Mouse (Mus musculus) frontal cortex, postnatal 36 days (tissue): Measurements from ENCODE around the gene Actg2.
A peak's percentile ranks its signal among the peaks of the same experiment; 100 is the strongest.

Experiments used
- DNase-seq, 2 experiments: peaks; one replicate each; pipeline ENCODE4 v3.0.0; 2022; ENCODE audit warnings: low spot score in 2 of 2

The Actg2 gene

DNA sequence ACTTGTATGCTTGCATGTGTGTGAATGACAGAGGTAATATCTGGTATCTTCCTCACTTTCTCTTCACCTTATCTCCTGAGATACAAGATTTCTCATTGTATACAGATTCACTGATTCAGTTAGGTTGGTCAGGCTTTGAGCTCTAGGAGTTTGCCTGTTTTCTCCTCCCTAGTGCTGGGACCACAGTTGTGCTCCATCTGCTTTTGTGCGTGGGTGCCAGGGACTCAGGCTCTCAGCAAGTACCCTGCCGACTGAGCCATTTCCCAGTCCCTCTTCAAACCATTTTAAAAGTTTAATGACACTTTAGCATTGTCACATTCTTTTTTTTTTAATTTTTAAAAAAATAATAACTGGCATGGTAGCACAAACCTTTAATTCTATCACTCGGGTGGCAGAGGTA is 20.9 kb downstream of the Actg2 start:
- no peak for DNase-seq

DNA sequence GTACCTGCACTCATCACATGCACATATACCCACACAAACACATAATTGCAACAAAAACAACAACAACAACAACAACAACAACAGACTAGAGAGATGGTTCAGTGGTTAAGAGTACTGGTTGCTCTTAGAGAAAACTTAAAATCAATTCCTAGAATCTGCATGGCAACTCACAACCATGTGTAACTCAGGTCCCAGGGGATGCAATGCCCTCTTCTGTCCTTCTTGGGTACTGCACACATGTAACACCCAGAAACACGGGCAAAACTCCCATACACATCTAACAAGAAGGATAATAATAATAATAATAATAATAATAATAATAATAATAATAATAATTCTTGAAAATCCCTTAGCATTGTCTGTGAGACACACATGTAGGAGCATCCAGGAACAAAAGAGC is 23.6 kb downstream of the Actg2 start:
- DNase-seq = peak in 1 of 2 experiments; percentile 71

DNA sequence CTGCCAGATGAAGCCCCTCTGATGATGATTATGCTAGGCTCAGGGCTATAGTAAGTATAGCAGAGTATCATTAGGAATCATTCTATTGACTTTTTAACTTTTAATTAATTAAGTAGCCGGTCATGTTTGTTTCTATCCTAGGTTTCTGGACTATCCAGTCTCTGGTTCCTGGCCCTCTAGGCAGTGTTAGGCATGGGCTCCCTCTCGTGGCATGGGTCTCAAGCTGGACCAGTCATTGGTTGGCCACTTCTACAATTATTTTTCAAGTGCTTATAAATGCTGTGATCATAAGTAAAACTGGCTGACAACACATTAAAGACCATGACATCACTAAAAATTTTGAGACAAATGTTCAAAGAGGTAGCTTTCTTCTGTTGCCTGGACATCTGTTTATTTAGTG is 25.9 kb downstream of the Actg2 start:
- DNase-seq = no peak

DNA sequence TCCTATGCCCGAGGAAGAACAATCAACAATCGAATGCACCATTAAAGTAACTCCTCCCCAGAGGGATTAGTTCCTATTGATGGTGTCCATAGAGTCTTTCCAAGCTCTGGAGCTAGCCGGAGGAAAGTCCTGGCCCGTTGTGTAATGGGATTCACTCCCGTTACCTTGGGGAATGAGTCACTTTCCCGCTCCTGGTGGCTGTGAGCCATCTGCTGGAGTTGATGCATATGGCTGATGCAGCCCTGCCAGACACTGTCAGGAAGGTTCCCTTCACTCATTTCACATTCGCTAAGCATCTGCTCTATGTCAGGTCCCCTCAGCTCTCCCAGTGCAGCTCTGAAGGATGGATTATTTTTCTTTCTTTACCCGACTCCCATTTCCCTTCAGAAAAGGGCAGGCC is 26.6 kb downstream of the Actg2 start:
- peak; percentile 69 to 77 for DNase-seq

DNA sequence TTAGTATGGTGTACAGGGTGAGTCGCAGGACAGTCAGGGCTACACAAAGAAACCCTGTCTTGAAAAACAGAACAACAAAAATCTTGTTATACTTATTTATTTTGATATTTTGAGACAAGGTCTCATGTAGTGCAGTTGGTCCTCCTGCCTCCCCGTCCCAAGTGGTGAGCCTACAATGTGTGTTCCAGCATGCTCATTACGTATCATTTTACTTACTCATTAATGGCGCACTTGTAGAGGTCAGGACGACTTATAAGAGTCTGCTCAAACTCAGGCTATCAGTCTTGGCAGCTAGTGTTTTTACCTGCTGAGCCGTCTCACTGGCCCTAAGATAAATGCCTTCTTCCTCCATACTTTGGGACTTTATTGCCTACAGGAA is 28.9 kb downstream of the Actg2 start:
- DNase-seq = no peak

DNA sequence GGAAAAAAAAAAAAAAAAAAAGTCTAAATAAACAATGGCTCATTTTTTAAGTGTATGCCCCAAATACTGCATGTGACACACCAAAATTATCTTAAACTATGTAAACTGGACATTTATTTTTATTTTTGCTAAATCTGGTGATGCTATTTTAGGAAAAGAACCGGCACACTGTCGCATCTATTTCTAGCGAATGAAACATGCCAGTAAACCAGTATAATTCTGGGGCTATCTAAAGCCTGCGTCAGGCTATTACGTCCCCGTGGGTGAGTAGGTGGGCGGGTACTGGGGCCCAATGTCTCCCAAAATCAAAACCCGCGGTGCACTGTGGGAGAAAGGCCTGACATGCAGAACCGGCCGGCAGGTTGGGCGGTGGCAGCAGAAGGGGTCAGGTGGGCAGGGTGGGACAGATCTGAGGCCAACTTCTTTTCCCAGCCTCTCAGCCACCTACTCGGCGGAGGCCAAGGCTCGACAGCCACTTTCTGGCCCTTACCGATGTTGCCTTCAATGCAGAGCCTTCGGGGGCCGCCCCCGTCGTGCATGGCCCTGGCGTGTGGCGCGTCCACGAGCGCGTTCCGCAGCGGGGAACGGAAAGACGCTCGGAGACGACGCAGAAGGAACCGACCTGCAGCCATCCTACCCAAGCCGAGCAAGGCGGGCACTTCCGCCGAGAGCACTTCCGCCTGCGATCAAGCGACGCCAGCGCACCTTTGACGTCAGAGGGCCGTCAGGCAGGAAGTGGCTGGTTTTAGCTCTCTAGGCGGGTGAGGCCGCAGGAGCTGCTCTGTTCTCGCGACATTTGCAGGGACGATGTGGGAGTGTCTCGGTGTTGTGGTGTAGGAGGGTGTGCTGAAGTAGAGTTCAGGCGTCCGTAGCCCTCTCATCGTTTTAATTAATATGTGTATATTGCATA is 29.6 kb downstream of the Actg2 start, which contains the start of gene Dguok:
TSS of gene Dguok (minus strand) at position 712 of the 910 bp plus-strand sequence.
- peak; percentile 96 to 99 for DNase-seq

DNA sequence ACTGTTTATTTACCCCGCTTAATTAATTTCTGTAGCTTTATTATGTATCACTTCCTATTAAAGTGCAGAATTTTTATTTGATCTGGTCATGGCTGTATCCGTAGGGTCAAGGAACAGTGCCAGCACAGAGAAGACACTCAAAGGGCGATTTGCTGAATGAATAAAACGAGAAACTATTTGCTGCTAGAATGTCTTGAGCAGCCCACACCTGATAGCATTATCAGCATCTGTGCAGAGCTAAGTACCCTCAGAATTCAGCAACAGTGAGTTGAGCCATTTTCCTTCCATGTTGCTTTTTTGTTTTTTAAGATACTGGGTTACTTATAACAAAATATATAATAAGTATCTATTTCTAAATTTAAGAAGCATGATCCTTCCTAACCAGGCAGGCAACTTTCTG is 30.5 kb downstream of the Actg2 start:
- no peak for DNase-seq

DNA sequence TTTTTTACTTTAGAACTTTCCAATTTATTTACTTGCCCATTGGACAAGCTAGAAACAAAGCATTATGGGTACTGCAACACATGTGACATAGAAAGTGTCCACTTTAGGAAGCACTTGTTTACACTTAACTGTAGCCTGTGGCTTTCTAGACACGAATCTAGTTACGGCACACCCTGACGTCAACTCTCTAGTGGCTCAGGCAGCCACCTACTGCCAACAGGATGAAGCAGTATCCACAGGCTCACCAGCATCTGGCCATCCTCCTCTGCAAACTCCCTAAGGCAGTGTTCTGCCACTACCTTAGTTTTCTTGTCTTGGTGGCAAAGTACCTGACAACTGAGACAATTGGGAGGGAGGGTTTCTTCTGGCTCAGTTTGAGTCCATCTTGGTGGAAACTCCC is 32.7 kb downstream of the Actg2 start:
- DNase-seq = no peak

DNA sequence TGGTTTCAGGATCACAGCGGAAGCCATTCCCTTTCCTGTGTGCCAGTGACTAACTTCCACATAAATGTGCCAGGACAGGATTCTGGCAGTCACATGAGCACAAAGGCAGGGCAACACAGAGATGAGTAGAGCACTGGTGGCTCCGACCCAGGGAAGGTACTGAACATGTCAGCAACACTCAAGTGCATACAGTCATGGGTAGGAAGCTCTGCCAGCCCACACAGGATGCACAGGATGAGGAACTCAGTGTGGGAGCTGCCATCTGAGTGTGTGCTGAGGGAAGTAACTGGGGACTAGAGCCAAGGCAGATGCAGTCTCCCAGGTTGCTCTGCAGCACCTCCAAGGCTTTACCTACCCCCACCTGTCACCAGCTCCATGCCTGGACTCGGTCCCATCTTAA is 33.4 kb downstream of the Actg2 start:
- peak; percentile 55 to 62 for DNase-seq

DNA sequence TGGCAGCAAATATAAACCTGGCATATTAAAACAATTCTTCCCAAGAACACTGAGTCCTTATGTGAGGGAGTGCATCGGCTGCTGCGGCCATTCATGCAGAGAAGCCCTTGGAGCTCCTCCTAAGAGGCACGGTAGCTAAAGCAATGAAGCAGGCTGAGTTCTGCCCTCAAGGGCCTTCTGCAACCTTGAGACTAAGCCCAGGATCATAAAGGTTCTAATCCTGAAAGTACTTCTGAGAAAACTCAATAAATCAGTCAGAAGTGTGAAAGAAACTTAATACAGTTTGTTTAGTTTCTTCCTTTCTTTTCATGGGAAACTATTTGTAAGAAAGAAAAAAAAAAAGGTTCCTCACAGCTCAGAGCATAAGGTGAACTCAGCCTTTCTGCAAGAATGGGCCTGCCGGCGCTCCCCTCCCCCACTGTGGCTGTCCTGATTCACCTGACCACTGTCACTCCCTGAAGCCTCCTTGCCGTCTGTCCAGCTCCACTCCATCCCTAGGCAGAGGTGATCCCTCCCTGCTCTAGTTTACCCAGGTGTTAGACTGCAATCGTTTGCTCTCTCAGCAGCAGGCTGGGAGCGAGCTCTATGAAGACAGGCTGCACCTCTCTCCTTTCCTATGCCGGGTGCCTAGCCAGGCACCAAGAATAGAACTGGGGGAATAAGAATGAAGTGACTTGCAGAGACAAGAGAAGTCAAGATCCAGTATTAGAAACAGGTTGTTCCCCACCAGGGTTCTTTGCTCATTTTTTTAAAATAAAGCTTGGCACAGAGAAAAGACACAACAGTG is 34.3 kb downstream of the Actg2 start:
- no peak for DNase-seq

DNA sequence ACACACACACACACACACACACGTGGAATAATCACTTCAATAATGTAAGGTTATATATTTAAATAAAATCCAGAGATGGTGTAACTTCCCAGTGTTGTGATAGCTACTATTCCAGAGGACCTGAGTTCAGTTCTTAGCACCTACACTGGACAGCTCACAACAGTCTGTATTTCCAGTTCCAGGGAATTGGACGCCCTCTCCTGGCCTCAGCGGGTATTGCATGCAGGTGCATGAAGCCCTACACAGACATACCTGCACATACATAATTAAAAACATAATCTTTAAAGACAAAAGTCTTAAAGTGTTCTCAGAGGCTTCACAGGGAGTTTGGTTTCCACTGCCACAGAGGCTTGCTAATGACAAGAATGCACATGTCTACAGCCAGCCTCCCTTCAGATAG is 35.6 kb downstream of the Actg2 start:
- no peak for DNase-seq

DNA sequence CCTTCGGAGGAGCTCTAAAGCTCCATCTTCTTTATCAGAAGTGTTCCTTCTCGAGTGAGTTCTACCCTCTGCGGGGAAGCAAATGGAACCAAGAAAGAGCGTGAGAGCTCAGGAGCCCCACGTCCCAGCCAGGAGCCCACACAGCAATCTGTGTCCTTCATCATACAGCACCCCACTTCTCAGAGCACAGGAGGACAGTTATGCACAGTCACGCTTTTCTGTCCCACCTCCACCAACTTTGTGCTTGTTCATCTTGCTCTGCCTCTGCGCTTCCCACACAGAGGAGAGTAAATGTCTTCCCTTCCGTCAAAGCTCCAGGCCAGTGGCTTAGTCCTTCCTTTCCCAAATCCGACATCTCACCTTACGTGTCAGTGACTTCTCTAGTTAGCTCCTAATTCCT is 37.0 kb downstream of the Actg2 start:
- peak; percentile 43 to 47 for DNase-seq

DNA sequence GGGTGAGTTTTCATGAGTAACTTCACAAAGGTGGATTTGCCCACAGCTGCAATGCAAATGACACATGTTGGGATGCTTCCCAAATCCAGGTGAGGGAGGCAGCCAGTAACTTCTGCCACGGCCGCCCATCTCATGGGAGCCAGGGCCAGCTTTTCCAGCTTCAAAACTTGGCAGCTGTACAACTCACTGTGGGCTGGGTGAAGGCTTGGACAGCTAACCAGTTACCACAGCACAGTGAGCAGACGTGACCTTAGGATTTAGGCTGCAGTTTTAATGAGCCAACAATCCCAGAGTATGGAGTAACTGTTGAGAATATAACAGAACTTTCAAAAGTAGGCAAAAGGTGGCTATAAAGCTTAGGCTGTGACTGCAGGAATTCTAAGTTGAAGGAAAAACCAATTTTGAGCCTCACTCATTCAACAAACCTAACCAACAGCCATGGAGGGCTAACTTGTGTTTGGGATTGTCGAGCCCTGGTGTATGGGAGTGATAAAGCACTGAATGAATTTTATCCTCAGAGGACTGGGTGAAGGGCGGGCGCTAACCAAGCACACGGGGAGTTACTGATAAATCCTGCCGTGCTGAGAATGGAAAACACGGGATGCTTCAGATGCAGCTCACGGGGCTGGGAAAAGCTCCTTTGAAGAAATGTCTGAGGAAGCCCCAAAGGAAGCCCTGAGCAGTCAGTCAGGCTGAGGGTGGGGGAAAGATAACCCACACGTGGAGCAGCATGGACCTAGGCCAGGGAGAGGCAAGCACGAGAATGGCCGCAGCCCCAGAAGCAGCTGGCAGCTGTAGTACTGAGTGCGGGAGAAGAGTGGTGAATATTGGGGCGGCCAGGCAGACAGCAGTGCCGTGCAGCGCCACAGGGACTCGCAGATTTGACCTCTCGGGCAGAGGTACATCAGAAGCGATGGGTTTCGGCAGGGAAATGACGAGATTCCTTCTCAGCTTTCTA is 39.0 kb downstream of the Actg2 start:
- DNase-seq = peak in 1 of 2 experiments; percentile 7

DNA sequence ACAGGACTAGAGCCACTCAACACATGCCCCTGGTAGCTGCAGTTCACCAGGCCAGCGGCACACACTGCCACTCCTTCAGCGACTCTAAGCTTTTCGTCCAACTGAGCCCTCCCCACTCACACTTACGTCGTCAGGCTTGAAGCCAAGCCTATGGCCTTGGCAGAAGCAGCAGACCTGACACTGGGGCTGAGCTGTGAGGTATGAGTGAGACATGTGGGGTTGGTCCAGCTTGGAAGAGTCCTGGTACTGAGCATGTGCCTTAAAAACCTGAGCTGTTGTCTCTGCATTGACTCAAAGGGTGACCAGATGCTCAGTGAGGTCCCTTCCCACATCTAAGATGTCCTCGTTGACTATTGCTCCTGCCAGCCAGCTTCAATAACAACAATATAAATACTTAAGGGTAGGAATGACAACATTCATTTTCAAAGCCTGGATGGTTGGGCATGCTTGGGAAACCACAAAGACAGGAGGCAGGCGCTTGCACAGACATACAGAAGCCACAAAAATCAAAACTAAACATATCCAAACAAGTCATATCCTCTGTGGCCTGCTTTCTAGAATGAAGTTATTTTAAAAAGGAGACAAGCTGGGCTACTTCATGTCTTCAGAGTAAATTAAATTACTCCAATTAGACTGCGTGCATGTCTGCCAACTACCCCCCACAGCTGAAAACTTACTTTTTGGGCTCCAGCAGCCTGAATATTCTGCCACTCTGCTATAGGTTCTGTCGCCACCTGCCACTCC is 39.9 kb downstream of the Actg2 start:
- DNase-seq = no peak

DNA sequence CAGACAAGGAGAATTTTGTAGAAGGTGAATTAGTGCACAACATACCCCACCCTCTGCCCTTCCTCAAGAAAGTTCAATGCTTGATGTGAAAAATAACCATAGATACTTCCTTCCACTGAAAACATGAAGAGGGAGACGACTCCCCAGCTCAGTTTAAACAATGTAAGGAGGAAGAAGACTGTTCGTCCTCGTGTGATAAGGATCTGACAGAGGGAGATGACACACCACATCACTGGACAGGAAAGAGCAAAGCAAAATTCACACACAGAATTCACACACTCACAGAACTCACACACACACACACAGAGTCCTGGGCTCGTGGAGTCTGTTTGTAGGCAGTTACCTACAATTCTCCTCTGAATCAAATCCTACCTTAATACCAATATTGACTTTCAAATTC is 45.4 kb downstream of the Actg2 start:
- no peak for DNase-seq

DNA sequence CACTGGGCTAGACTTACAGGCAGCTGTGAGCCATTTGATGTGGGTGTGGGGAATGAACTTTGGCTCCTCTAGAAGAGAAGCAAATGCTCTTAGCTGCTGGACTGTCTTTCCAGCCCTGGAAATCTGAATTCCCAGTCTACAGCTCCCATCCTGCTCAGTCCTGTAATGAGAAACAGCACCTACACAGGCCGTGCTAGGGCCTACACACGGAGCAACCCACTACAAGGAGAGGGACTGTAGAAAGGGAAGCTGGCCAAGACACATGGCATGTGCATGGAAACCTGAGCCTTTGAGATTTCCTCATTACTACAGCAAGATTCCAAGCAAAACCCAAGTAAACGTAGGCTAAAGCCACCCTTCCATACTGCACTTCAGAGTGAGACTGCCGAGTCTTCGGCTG is 47.9 kb downstream of the Actg2 start:
- no peak for DNase-seq

DNA sequence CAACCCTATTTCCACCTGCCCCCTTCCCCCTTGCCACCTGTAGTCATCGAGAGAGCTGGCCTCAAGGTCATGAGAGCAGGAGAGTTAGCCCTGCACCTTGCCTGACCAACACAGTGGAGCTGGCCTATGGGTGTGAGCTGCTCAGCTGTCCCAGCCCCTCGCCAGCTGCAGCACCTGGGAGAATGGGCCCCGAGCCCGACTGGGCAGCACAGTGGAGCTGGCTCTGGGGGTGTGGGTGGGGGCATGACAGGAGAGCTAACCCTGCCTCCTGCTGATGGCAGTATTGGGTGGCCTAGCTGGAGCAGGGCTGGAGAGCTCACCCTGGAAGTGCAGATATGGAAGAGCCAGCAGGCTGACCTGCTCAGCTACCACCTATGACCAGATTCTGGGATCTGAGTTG is 48.8 kb downstream of the Actg2 start:
- DNase-seq = no peak

DNA sequence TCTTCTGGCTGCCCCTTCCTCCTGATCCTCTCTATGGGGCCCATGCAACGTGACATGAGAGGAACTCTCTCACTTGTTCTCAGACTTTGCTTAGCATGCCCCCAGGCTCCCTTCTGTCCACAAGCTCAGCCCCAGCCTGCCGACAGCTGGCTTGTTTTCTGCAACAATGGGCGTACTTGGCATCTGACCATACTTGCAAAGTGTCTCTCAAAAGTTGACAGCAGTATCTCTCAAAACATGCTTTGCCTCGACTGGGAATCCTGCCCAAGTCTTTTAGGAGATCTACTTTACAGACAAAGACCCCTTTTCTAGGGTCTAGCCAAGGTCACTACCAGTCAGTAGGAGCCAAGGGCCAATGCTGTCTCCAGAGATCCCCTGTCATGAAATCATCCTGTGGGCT is 50.2 kb downstream of the Actg2 start:
- DNase-seq = no peak

DNA sequence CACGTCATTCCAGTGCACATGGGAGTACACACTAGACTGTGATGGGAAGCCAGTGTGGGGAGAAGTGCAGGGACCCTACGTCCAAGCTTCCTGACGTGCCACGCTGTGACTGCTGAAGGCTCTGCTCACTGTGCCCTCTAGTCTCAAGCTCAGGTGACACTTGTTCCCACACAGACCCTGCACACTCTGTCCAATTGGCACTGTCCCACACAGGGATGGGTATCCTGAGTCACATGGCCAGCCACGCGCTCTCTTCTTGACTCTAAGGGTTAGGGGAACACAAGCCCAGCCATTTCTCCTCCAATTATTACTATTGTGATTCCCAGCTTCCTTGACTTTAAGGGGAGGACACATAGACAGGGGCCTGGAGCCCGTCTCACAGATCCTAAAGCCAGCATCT is 52.3 kb downstream of the Actg2 start:
- DNase-seq = no peak

DNA sequence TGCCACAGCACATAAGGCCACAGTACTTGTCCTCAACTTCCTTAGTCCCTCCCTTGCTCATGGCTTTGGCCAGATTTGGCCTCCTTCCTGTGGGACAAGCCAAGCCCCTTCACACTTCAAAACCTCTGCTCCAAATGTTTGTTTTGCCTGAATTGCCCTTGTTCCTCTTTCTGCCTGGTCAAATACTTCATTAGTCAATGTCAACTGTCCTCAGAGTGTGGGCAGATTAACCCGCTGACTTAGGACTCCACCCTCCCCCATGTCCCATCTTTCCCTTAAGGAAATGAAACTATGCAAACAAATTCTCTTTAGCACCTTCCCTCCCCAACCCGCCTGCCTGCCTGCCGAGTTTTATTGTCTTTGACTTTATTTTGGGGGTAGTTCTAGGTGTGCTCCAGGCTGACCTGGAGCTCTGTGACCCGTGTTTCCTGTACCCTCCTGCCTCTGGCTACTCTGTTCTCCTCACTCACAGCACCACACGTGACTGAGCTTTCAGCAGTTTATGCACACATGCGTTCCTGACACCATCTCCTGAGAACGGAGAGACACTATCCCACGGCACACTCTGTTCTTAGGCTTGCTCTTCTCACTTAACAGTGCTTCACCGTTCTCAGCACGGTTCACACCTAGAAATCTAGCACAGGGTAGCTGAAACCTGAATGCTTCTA is 53.5 kb downstream of the Actg2 start:
- DNase-seq = no peak
